Mouse (Mus musculus) hindbrain, embryonic 12.5 days (tissue): Measurements from ENCODE around the gene Smpd2. TPM values are rescaled to one million over a fixed set of nuclear protein-coding genes. Genes with fewer than 3 reads are reported as not detected.

ENCODE experiments used
- polyA plus RNA-seq: library from polyadenylated mRNA; unstranded; fragments of >200 nt; fragmentation: Nextera tagmentation; extraction: Ambion mirVana; gene quantifications from 2 replicates; pipeline ENCODE4 v1.2.1, GENCODE M21; 2016

The Smpd2 gene
- polyA plus RNA-seq, 1 experiment from 2014 or later: 41.4 TPM

Other genes with a start within 250 kb of the Smpd2 start
- 24.7 and 26.9 TPM in 2 replicates for gene Fig4, start 187.1 kb downstream of the Smpd2 start, polyA plus RNA-seq
- 0.35 and 0.44 TPM in 2 replicates for gene Ak9, start 186.4 kb downstream of the Smpd2 start, polyA plus RNA-seq
- 22.1 and 22.6 TPM in 2 replicates for gene Zbtb24, start 40.0 kb downstream of the Smpd2 start, polyA plus RNA-seq
- 42.6 and 46.8 TPM in 2 replicates for gene Mical1, start 14.1 kb downstream of the Smpd2 start, polyA plus RNA-seq
- gene Ppil6, start 70 bp upstream of the Smpd2 start, polyA plus RNA-seq: 2.6 and 3.8 TPM in 2 replicates
- 106 and 118 TPM in 2 replicates for gene Cd164, start 29.0 kb upstream of the Smpd2 start, polyA plus RNA-seq
- 0.96 and 1.4 TPM in 2 replicates for gene Ccdc162, start 226.3 kb upstream of the Smpd2 start, polyA plus RNA-seq